Mouse (Mus musculus) adipose tissue, adult 10 weeks (tissue): ENCODE data around the gene Ptprq. TPM values are rescaled to one million over a fixed set of nuclear protein-coding genes. Genes with fewer than 3 reads are reported as not detected.

Source experiments
- polyA plus RNA-seq: library from polyadenylated mRNA; stranded (reverse); fragments of 350-450 nt; fragmentation: Illumina TruSeq; extraction: RNeasy Lipid Tissue Mini Kit (QIAGEN cat#74804); gene quantifications from one replicate; pipeline ENCODE4 v1.2.3, GENCODE M21; 2014; ENCODE audit warnings: low read depth, low replicate concordance

The Ptprq gene
- 0.30 TPM for polyA plus RNA-seq

GRCm38 (mm10) chr10:107719806-107720205, at the start of gene Ptprq:
TSS of gene Ptprq (minus strand) at chr10:107720051.

GRCm38 (mm10) chr10:107494568-107494967, 225.3 kb downstream of the Ptprq start, which contains the start of gene Myf6:
TSS of gene Myf6 (minus strand) at chr10:107494737.

GRCm38 (mm10) chr10:107485870-107486269, 234.0 kb downstream of the Ptprq start, which contains the start of gene Myf5:
TSS of gene Myf5 (minus strand) at chr10:107486134.

Other genes starting within 250 kb of the Ptprq start
- gene Myf5, start 233.9 kb downstream of the Ptprq start, polyA plus RNA-seq = not detected
- not detected for gene Myf6, start 225.3 kb downstream of the Ptprq start, polyA plus RNA-seq
- 0.35 TPM for gene Otogl, start 192.1 kb upstream of the Ptprq start, polyA plus RNA-seq